Mouse (Mus musculus): ENCODE results near the gene Nol4l.

The Nol4l gene

DNA sequence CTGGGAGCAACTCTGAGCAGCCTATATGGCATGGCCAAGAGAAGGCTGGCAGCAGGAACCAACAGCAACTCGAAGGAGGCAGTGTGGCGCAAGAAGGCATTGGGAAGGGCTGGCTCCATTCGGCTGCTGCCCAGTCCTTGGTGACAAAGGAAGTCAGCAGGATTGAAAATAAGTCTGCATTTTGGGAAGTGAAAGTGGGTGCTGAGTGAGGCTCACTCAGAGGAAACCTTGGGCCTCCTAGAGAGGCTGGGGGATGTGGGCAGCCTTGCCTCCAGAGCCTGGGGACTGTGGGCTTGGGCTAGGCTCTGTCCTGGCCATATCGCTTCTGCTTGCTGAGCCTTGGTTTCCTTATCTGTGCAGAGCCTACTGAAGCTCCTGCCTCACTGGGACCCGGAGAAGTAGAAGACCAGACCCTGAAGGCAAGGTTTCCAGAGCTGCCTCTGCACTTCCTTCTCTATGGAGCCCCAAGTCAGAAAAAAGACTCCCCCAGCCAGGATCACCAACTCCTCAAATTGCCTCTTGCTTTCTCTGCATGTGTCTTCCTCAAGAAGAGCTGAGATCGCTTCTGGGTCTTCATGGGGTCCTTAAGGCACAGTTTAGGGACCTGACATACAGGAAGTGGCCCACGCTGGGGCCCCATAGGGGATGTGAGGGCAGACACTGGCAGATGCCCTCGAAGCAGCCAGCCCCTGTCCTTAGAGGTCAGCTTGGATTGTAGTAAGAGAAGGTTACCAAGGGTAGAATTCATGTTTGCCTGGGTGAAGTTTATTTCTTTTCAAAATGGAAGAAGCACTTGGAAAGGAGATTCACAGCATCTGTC lies 14.3 kb upstream of the Nol4l start:
- no peak for DNase-seq (ENCODE audit: low spot score in 2 of 2)

DNA sequence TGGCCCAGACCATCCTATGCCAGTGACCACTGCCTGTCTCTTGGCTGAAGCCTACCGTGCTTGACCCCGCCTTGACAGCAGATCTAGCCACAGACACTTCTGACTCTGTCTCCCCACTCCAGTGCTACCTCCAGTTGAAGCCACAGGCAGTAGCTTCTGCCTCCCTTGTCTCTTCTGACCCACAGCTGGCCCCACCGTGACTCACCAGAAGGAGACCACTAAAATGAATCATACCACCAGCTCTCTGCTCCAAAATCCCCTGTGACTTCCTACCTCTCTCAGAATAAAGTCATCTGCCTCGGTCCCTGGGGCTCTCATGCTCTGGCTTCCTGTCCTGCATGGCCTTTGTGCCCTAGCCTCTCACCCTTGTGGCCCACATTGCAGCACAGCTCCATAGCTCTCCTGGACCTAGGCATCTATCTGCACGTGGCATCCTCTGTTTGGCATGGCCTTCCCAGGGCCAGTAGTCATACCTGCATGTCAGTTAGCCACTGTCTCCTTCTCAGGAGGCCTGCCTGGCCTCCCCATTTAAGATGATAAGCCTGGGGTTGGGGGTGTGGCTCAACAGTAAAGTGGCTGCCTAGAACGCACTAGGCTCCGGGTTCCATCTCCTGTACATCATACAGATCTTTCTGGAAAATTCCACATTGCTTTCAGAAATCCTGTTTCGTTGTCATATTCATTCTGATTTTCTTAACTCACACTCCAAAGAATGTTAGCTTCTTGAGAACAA lies 13.3 kb upstream of the Nol4l start:
- no peak for DNase-seq (ENCODE audit: low spot score in 2 of 2)

DNA sequence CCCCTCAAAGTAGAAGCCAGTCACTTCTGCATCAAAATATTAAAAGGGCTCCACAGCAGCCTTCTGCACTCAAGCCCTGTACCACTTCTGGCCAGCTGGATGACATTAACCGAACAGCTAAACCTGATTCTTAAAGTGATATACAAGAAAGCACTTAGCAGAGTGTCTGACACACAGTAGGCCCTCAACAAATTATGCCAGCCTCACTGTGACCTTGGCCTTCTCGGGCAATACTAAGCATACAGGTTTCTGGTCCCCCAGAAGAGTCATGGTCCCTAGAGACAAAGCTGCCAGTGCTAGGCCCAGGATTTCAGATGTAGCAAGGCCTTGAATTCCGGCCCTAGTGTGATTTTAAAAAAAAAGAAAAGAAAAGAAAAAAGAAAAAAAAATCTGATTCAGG lies 9.1 kb upstream of the Nol4l start:
- no peak for DNase-seq (ENCODE audit: low spot score in 2 of 2)

DNA sequence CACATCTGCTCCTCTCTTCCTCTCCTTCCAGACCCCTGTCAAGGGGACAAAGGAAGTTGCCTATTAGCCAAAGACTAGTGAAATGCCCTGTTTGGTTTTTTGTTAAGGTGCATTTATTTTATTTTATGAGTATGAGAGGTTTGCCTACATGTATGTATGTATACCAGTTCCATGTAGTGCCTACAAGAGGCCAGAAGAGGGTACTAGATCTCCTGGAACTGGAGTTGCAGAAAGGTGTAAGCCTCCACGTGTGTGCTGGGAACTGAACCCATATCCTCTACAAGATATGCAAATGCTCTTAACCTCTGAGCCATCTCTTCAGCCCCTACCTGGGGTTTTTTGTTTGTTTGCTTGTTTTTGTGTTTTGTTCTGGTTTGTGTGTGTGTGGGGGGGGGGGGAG lies 4.2 kb upstream of the Nol4l start:
- no peak for DNase-seq (ENCODE audit: low spot score in 2 of 2)

DNA sequence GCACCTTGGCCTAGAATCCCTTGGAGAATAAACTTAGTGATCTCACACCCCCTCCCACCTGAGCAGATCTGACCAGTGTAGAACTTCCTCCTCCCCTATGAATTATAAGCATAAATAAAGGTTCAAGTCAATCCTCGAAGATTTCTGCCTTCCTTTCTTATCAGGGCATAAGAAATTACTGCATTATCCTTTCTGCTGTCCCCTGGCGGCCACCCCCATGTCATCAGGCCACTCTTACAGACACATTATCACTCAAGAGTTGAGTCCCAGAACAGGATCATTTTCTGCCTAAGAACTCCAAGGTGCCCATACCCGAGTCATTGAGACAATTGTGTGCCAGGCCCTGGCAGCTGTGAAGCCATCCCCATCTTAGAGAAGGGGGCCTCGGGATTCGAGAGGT lies 1.2 kb upstream of the Nol4l start:
- no peak for DNase-seq (ENCODE audit: low spot score in 2 of 2)

DNA sequence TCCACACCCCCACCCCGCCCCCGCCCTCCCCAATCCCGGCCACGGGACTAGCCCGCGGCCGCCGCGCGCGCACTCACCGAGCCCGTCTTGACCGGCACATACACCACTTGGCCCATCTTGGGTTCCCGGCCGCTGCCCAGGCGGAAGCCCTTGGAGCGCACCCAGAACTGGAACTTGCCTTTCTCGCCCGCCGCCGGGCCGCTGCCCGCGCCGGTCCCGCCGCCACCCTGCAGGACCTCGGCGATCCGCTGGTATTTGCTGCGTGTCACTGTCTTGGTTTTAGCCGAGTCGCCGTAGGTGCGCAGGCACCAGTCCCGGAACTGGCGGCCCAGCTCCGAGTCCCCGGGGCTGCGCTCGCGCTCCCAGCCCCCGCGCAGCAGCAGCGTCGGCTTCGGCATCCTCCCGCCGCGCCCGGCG lies 398 bp downstream of the Nol4l start:
- no peak for DNase-seq (ENCODE audit: low spot score in 2 of 2)

DNA sequence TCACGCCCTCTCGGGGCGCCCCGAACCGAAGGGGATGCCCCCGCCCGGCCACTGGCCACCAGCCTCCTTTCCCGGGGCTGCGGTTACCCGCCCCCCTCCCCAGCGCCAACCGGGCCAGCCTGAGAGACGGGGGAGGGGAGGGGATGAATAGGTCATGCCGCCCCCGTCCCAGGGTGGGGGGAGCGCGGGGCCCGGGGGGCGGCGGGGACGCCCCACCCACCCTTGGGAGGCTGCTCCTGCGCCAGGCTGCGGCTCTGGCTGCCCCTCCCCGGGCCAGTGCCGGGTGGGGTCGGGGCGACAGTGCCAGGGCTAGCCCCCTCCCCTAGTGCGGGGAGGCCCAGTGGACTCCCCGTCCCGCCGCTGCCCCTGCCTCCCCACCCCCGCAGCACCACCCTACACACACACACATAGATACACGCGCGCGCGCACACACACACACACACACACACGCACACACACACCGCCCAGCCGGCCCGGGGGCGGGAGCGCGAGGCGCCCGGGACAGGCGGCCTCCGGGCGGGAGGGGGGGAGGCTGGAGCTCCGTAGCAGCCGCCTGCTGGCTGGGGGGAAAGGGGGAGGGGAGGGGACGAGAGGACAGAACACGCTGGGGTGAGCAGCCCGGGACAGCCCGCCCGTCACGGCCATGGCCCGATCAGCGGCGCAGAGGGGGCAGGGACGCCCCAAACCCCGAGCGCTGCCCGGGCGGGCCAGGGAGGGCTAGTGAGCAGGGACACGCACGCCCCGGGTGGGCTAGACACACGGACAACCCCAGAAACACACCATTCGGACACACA lies 1.0 kb downstream of the Nol4l start:
- DNase-seq (ENCODE audit: low spot score in 2 of 2) = no peak

DNA sequence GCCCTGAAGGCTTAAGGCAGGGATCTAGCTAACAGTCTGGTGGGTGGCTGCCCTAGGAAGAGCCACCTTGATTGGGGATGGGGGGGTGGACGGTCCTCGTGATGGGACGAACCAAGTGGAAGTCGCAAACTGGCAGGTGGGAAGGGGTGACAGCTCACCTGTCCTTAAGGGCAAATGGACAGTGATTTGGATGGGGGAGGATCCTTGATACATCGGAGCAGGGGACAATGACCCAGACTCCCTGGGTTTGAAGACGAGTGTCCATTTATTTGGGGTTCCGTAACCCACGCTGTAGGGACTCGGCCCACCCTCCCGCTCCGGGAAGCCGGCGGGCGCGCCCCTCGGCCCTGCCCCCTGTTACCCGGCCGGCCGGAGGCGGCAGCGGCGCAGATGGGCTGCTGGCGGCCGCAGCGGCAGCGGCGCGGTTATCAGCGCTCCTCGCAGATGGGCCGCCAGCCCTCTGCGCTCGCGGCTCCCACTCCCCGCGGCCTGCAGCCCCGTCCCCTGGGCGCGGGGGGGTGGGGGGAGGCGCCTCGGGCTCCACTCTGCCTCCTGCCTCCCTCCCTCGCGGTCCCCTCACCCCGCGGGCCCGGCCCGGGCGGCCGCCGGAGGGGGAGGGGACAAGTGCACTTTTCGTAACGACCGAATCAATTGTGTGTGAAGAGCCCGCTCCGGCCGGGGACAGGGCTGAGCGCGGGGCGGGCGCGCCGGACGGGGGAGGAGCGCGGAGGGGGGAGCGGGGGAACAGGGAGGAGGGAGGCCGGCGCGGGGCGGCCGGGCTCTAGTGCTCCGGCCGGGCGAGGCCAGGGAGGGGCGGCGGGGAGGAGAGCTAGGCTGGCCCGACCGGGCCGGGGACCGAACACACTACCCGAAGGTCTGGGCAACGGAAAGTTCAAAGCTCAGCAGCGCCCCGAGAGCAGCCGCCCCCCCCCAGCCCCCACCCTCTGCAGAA lies 1.9 kb downstream of the Nol4l start:
- DNase-seq (ENCODE audit: low spot score in 2 of 2) = no peak

DNA sequence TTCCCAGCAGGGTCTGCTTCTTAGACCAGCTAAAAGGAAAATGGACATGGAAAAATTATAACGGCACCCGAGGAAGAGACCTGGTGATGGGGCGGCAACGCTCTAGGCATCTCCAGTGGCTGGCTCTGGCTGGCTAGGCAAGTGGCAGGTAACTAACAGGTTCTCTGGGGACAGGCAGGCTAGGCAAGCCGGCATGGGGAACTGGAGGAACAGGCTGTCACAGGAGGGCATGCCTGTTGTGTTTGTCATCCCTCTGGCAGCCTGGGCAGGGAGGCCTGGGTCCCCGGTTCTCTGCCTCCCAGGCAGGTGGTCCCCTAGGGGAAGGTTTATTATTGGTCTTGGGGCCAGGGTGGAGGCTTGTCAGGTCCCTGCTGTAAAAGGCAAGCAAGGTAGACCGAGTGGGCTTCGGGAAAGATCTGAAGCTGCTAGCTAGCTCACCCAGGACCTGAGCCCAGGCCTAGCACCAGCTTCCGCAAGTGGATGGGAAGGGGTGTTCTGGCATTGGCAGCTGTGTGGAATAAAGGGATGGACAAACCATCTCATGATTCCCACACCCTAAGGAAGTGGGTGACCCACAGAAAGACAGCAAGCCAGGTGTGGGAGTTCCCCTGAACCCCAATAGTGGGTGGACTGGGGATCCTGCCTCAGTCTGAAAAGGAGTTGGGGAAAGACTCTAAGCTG lies 2.8 kb downstream of the Nol4l start:
- no peak for DNase-seq (ENCODE audit: low spot score in 2 of 2)

DNA sequence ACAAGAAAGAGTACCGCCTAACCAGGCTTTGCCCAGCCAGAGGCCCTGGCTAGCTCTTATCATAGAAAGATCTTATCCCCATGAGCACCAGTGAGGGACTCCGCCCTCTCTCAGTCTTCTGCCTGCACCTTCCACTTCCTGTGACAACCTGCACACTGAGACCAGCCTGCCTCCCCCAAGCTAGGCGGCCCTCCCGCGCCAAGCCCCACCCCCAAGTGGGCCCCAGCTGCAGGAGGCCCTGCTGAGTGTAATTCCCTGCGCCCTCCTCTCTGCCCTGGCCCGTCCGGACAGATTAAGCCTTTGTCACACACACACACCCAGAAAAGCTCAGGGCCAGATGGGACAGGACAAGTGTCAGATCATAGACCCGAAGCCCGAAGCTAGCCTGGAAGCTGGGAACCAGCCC lies 3.9 kb downstream of the Nol4l start:
- DNase-seq (ENCODE audit: low spot score in 2 of 2) = no peak

DNA sequence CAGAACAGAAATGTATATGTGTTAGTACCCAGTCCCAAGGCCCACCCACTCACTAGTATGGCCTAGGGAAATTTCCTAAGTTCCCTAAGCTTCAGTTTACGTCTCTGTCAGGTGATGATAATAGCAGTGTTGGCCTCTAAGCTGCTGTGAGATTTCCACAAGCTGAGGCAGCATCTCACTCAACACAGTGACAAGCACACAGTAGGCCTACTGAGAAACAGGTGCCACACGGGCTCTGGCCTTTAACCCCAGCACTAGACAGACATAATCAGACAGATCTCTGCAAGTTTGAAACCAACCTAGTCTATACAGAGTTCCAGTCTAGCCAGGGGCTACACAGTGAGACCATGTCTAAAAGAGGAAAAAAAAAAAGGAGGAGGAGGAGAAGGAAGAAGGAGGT lies 5.0 kb downstream of the Nol4l start:
- DNase-seq (ENCODE audit: low spot score in 2 of 2) = no peak

DNA sequence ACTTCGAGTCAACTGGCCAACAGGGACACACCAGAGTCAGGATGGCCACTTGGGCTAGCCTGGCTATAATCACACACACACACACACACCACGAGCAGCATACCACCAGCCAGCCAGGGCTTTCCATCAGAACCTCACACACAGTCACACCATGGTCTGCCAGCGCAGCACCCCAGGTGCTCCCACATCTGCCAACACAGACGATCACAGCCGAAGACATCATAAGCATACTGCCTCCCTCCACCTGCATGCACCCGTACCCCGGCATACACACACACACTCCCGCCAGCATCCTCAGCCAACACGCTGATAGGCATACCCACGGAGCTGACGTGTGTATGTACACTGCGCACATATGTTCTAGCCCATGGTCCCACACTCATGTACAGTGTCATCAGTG lies 6.1 kb downstream of the Nol4l start:
- no peak for DNase-seq (ENCODE audit: low spot score in 2 of 2)

DNA sequence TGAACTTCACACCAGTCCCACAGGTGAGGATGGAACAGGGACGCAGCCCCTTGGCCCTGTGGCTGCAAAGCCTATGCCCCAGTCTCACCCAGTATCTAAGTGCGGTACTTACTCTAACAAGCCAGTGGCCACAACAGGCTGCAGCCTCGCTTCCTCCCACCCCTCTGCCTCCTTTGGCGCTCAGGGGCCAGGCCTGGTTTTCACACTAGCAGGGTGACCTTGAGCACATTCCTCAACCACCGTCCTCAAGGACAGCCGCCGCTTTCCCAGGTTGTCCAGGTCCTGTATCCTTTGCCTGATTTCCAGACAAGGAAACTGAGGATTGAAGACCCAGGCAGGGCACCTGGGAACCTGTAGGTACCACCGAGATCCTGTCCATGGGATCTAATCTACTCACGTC lies 6.6 kb downstream of the Nol4l start:
- DNase-seq (ENCODE audit: low spot score in 2 of 2) = no peak

DNA sequence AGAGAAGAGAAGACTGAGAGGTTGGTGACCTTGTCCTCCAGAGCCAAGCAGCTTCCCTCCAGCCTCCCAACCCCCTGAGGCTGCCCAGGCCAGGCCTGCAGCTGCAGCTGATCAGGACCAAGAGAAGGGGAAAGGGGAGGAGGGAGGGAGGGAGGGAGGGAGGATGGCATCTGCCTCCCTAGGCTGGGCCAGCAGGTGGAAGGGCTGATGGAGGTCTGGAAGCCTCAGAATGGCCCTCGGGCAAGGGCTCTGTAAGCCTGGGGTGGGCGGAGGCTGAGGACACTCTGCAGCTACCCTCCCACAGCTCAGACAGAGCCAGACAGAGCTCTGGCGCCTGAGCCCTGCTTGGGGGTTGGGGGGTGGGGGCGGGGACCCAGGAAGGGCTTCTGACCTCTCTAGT lies 7.5 kb downstream of the Nol4l start:
- no peak for DNase-seq (ENCODE audit: low spot score in 2 of 2)

DNA sequence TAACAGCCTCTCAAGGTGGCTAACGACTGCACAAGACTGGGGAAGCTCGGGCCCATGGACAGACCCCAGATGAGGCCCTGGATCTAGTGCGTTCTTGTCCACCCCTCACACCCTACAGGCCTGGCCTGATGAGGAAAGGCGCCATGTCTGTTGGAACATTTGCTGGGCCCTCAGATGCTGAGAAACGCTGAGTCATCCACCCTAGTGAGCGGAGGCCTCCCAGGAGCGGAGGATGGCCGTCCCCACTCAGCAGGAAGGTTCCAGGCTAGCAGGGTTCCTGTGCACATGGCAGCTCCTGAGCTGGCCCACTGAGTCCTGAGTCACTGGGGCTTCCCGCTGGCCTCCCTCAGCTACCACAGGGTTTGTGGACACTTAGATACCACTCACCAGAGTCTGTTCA lies 9.7 kb downstream of the Nol4l start:
- no peak for DNase-seq (ENCODE audit: low spot score in 2 of 2)

DNA sequence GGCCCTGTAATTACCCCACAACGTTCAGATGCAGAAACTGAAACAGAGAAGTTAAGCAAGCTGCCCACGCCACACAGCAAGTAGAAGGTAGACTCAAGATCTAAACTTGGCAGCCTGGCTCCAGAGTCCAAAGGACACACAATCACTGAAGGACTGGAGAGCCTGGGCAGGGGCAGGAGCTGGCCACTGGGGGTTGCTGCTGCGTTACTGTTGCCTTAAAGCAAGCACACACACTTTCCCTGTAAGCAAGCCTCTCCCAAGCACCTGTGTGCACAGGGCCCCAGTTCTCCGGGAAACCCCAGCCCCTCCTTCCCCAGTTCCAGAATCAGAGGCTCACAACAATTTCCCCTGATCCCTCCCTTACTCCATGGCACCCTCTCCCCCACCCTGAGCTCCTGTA lies 12.8 kb downstream of the Nol4l start:
- DNase-seq (ENCODE audit: low spot score in 2 of 2) = no peak

DNA sequence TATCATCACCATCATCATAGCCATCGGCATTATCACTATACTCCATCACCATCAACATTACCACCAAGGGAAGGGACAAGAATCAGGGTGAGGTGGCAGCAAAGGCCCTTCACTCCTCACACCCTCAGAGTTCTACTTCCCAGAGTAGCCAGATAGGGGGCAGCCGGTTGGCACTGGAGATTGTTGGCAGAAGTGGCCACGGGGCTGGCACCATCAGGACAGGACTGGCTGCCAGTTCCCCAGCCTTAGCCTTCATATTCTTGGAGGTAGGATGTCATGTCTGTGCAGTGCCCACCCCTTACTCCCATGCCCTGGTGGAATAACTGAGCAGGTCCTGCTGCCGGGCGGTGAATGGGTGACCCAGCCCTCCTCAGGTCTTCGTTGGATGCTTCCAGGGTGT lies 14.2 kb downstream of the Nol4l start:
- DNase-seq (ENCODE audit: low spot score in 2 of 2) = no peak

DNA sequence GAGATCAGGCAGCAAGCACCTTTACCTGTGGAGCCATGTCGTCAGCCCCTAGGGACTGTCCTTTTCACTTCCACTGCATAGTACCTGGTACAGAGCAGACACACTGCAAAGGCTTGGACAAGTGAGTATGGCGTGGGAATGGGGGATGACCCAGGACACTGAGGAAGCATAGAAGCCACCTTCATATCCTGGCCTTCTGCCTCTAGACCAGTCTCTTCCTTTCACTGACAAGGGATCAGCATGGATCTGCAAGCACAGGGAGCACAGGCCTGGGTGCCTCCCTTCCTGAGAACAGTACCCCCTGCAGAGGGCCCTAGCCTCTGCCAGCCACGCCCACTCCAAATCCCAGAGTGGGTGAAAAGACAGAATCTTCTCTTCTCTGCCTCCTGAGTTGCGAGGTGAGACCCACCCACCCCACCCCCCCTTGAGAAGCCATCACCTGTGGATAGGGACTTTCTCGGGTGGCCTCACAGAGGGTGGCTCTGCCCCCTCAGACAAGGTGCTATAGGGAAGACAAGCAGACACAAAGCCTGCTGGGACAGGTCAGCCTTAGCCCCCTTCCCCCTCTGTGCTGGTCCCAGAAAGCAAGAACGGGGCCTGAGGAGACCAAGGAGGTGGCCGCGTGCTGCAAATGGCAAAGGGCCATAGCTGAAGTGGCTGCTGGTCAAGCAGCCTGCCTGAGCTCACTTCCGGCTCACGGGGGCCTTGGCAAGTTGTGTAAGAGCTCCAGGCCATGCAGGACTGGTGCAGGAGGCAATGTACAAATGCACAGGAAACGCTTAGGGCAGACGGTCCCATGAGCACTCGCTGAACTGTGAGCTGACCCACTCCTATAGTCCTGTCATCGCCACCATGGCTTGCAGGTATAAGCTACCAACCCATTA lies 15.0 kb downstream of the Nol4l start:
- no peak for DNase-seq (ENCODE audit: low spot score in 2 of 2)

DNA sequence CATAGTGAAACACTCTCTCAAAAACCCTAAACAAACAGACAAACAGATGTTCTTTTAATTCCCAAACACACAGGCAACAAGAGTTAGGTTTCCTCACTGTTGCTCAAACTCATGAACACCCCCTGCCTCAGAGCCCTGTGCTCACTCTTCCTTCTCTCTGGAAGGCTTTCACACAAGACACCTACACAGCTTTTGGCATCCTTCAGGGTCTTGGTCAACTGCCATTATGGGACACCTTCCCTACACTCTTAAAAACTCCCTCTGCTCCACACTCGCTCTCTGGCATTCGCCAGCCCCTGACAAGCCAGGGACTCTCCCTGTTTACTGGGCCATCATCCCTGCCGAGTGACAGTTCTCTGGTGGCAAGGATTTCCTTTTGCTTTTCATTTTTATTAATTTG lies 15.8 kb downstream of the Nol4l start:
- DNase-seq (ENCODE audit: low spot score in 2 of 2) = no peak
